Mouse (Mus musculus) liver, adult (tissue): ENCODE data around the gene Pcnt.

Source experiments
- GATA4 ChIP-seq: IDR thresholded peaks from 2 replicates; pipeline ENCODE4 v1.6.1; 2014; ENCODE audit warnings: mild to moderate bottlenecking, low read length; ENCODE audit not compliant: insufficient replicate concordance

The Pcnt gene

GRCm38 (mm10) chr10:76442178-76443088 is at the start of gene Pcnt:
Pcnt (minus strand) TSS chr10:76442786.
- no peak for TF ChIP-seq GATA4

GRCm38 (mm10) chr10:76489205-76489604 is 46.6 kb upstream of the Pcnt start:
- TF ChIP-seq GATA4, result no peak

- TF ChIP-seq GATA4, result no peak
These were observed 45.7 kb upstream of the Pcnt start for GRCm38 (mm10) chr10:76488265-76488664.

- no peak for TF ChIP-seq GATA4
These were observed 43.7 kb upstream of the Pcnt start for GRCm38 (mm10) chr10:76486302-76486701.

- TF ChIP-seq GATA4, result no peak
These were observed 38.9 kb upstream of the Pcnt start for GRCm38 (mm10) chr10:76481480-76481879.

- TF ChIP-seq GATA4, result no peak
These were observed 38.3 kb upstream of the Pcnt start for GRCm38 (mm10) chr10:76480851-76481250.

- TF ChIP-seq GATA4, result no peak
These were observed 31.2 kb upstream of the Pcnt start for GRCm38 (mm10) chr10:76473759-76474158.

- TF ChIP-seq GATA4, result peak; percentile 51; the same call in 1 of the 2 replicates
These were observed 25.9 kb upstream of the Pcnt start, which contains the start of the genes Mcm3ap and Ybey for GRCm38 (mm10) chr10:76468203-76469162. Mcm3ap (plus strand) TSS chr10:76468927. Ybey (minus strand) TSS chr10:76469114.

- TF ChIP-seq GATA4, result no peak
These were observed 20.1 kb upstream of the Pcnt start for GRCm38 (mm10) chr10:76462721-76463120.

- no peak for TF ChIP-seq GATA4
These were observed 19.7 kb upstream of the Pcnt start for GRCm38 (mm10) chr10:76462312-76462711.

- TF ChIP-seq GATA4, result no peak
These were observed 18.7 kb upstream of the Pcnt start for GRCm38 (mm10) chr10:76461255-76461654.

- TF ChIP-seq GATA4, result no peak
These were observed 12.7 kb upstream of the Pcnt start for GRCm38 (mm10) chr10:76455289-76455688.

GRCm38 (mm10) chr10:76448851-76449250 is 6.3 kb upstream of the Pcnt start, which contains the start of gene 2610028H24Rik:
2610028H24Rik (plus strand) TSS chr10:76449081.
- no peak for TF ChIP-seq GATA4

GRCm38 (mm10) chr10:76447406-76448229 is 5.0 kb upstream of the Pcnt start:
- TF ChIP-seq GATA4, result no peak

GRCm38 (mm10) chr10:76445996-76446681 is 3.6 kb upstream of the Pcnt start:
- TF ChIP-seq GATA4, result no peak
